In the genomic region with DNA sequence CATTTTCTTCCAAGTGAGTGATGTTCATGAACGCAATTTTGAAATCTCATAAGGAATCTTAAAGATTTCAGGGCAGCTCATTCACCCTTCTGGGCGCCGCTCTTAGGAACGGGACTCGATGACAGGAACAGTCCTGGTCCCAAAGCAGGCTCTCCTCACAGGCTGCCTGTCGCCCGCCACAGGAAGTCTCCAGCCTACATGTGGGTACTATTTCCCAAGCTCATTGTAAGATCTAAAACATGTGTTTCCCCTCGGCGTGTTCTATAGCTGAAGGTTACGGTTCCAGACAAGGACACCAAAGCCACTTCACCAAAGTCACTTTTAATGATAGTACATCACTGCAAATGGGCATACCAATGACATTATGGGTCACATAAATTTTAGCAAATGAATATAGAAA, we compare ENCODE assay signal across 23 mouse cellular contexts. TPM values are rescaled to one million over a fixed set of nuclear protein-coding genes. Genes with fewer than 3 reads are reported as not detected.
DNase-seq lines count a peak whose midpoint lies in the region; ATAC-seq lines count a peak whose summit lies in the region.
"Had no signal": no experiment of that assay in that cellular context is flagged by ENCODE, and none has a peak within 500 bp of the region (broad histone marks: within the 10 kb centered on the region; RNA-seq: fewer than 3 reads in every experiment).

No protein-coding gene starts in this region.

- H3K27me3 ChIP-seq in kidney, embryonic 16.5 days (ENCODE audit: insufficient read depth, low read length) = no peaks in the 10 kb centered on the region
- H3K27me3 ChIP-seq in embryonic facial prominence, embryonic 14.5 days (replicated peaks; ENCODE audit: control insufficient read depth, insufficient read depth, low read length) = no peaks in the 10 kb centered on the region
- H3K27me3 ChIP-seq in hindbrain, embryonic 11.5 days (ENCODE audit: control insufficient read depth, insufficient read depth, low read length) = no peaks in the 10 kb centered on the region
- H3K27me3 ChIP-seq: hindbrain, embryonic 15.5 days; liver, embryonic 12.5 days; Patski had no signal

- H3K4me2 ChIP-seq in kidney, embryonic 16.5 days (replicated peaks; ENCODE audit: low read depth, low read length) = no peak overlapping the region
- H3K4me2 ChIP-seq in embryonic facial prominence, embryonic 14.5 days (ENCODE audit: low read depth, low read length) = 0 out of 2 replicates have a peak overlapping the region, but pooled peaks have one; percentile 1
- no peak overlapping the region for H3K4me2 ChIP-seq in hindbrain, embryonic 11.5 days (replicated peaks; ENCODE audit: low read depth, low read length)
- H3K4me2 ChIP-seq: hindbrain, embryonic 15.5 days; liver, embryonic 12.5 days; lung, embryonic 14.5 days had no signal

- H3K36me3 ChIP-seq in kidney, embryonic 16.5 days (ENCODE audit: insufficient read depth, low read length) = no peaks in the 10 kb centered on the region
- no peaks in the 10 kb centered on the region for H3K36me3 ChIP-seq in embryonic facial prominence, embryonic 14.5 days (ENCODE audit: control insufficient read depth, insufficient read depth, low read length)
- H3K36me3 ChIP-seq in hindbrain, embryonic 11.5 days (ENCODE audit: control insufficient read depth, insufficient read depth, low read length) = no peaks in the 10 kb centered on the region
- H3K36me3 ChIP-seq: heart, embryonic 10.5 days; hindbrain, embryonic 15.5 days; liver, embryonic 12.5 days had no signal

- no peaks in the 10 kb centered on the region for H3K9me3 ChIP-seq in kidney, embryonic 16.5 days (ENCODE audit: low read length)
- no peaks in the 10 kb centered on the region for H3K9me3 ChIP-seq in embryonic facial prominence, embryonic 14.5 days (ENCODE audit: control insufficient read depth, low read length)
- H3K9me3 ChIP-seq in hindbrain, embryonic 11.5 days (ENCODE audit: control insufficient read depth, low read length) = no peaks in the 10 kb centered on the region
- H3K9me3 ChIP-seq: heart, embryonic 10.5 days; hindbrain, embryonic 15.5 days; liver, embryonic 12.5 days had no signal

- peaks cover 59% of the 10 kb centered on the region for H3K4me1 ChIP-seq in kidney, embryonic 16.5 days (ENCODE audit: insufficient read depth, low read length)
- H3K4me1 ChIP-seq in embryonic facial prominence, embryonic 14.5 days (ENCODE audit: control insufficient read depth, insufficient read depth, low read length) = peaks cover 48% of the 10 kb centered on the region
- H3K4me1 ChIP-seq in hindbrain, embryonic 11.5 days (replicated peaks; ENCODE audit: control insufficient read depth, insufficient read depth, low read length) = no peaks in the 10 kb centered on the region; the same call in 1 of the 2 replicates

- H3K4me3 ChIP-seq in kidney, embryonic 16.5 days (ENCODE audit: low read length) = no peak overlapping the region
- H3K4me3 ChIP-seq in embryonic facial prominence, embryonic 14.5 days (ENCODE audit: low read depth, low read length) = no peak overlapping the region
- H3K4me3 ChIP-seq in hindbrain, embryonic 11.5 days (ENCODE audit: low read depth, low read length) = no peak overlapping the region
- H3K4me3 ChIP-seq: heart, embryonic 10.5 days; hindbrain, embryonic 15.5 days; left cerebral cortex, adult 2 months; liver, embryonic 12.5 days had no signal

- ATAC-seq in kidney, embryonic 16.5 days (ENCODE audit: low FRiP score, low TSS enrichment) = no peak
- ATAC-seq in embryonic facial prominence, embryonic 14.5 days (ENCODE audit: low read depth) = no peak
- no peak for ATAC-seq in hindbrain, embryonic 11.5 days (ENCODE audit: low FRiP score)
- ATAC-seq: forebrain, embryonic 14.5 days; intestine, postnatal 0 days; liver, embryonic 12.5 days; midbrain, embryonic 16.5 days; Patski had no signal

- WGBS in kidney, embryonic 16.5 days = 73% methylated on average over 10 of the region's 10 CpGs
- 53% methylated on average over 10 of the region's 10 CpGs for WGBS in embryonic facial prominence, embryonic 14.5 days
- 86% methylated on average over 10 of the region's 10 CpGs for WGBS in hindbrain, embryonic 11.5 days

- H3K27ac ChIP-seq in kidney, embryonic 16.5 days (ENCODE audit: low read length) = peak overlapping the region; percentile 43; the same call in 1 of the 2 replicates
- no peak overlapping the region for H3K27ac ChIP-seq in embryonic facial prominence, embryonic 14.5 days (replicated peaks; ENCODE audit: low read depth, low read length)
- H3K27ac ChIP-seq in hindbrain, embryonic 11.5 days (ENCODE audit: low read depth, low read length) = no peak overlapping the region
- H3K27ac ChIP-seq: heart, embryonic 10.5 days; hindbrain, embryonic 15.5 days; left cerebral cortex, adult 2 months; liver, embryonic 12.5 days had no signal

- DNase-seq in kidney, adult 11 months = no peak
- peak; percentile 35 for DNase-seq in thymus, postnatal 14 days
- no peak for DNase-seq in thymus, adult 18-20 months
- no peak for DNase-seq in embryonic facial prominence, embryonic 14.5 days (ENCODE audit: low spot score)
- DNase-seq in thymus, postnatal 4 days = peak; percentile 43
- DNase-seq in hindbrain, embryonic 11.5 days (ENCODE audit: low spot score) = no peak
- DNase-seq: adrenal gland, adult 8-10 months; cerebellum, adult 11 months; cerebellum, postnatal 10 days; heart, postnatal 14 days; kidney, postnatal 25 days; layer of hippocampus, adult 9-11 months; right cerebral cortex, postnatal 25 days had no signal

- no peak overlapping the region for H3K9ac ChIP-seq in kidney, embryonic 16.5 days (replicated peaks; ENCODE audit: low read length)
- H3K9ac ChIP-seq in embryonic facial prominence, embryonic 14.5 days (ENCODE audit: low read depth, low read length) = no peak overlapping the region
- H3K9ac ChIP-seq in hindbrain, embryonic 11.5 days (ENCODE audit: low read depth, low read length) = no peak overlapping the region
- H3K9ac ChIP-seq: hindbrain, embryonic 15.5 days; liver, embryonic 12.5 days; lung, embryonic 14.5 days had no signal

RNA-seq across cellular contexts. Expression of gene Pik3r1, which starts 35.3 kb away (rescaled TPM):
- polyA plus RNA-seq in kidney, embryonic 16.5 days (2015; fragmentation: Nextera tagmentation; extraction: Ambion mirVana) = 38.0 and 42.3 TPM in 2 replicates
- polyA plus RNA-seq in embryonic facial prominence, embryonic 14.5 days (2014; fragmentation: Nextera tagmentation; extraction: Ambion mirVana) = 45.9 and 49.1 TPM in 2 replicates
- polyA plus RNA-seq in hindbrain, embryonic 11.5 days (2014; fragmentation: Nextera tagmentation; extraction: Ambion mirVana) = 19.0 and 29.8 TPM in 2 replicates

Comparison
In these comparisons a context has a peak if more than half of its experiments do, and no peak if none do; other contexts are left out.
1. DNase-seq: peak in thymus, postnatal 14 days (single experiment) and thymus, postnatal 4 days (single experiment); none in kidney, adult 11 months (single experiment), thymus, adult 18-20 months (0 of 2), embryonic facial prominence, embryonic 14.5 days (single experiment) and hindbrain, embryonic 11.5 days (single experiment).